Mouse (Mus musculus): ENCODE results near the gene Mb21d2. TPM values are rescaled to one million over a fixed set of nuclear protein-coding genes. Genes with fewer than 3 reads are reported as not detected.

Gene Mb21d2
- total and polyA plus RNA-seq, 3 experiments, result not detected

GRCm38 (mm10) chr16:28896571-28896970 lies 32.9 kb downstream of the Mb21d2 start:
- Histone ChIP-seq H3K9ac (ENCODE audit: insufficient read depth, low read depth) (no peak overlapping the region), H3K4me3 (replicated peaks in 1 of 3; ENCODE audit: low read depth in 2 of 3, low read length in 2 of 3, poor library complexity in 1 of 3) (no peak overlapping the region), H3K27me3 (replicated peaks) (no peaks in the 10 kb centered on the region), H3K27ac (ENCODE audit: insufficient read depth, low read depth) (no peak overlapping the region), H3K4me2 (ENCODE audit: insufficient read depth, low read depth, poor library complexity, severe bottlenecking) (no peak overlapping the region), H3K79me2 (replicated peaks; ENCODE audit: control insufficient read depth, extremely low read depth, insufficient read depth, poor library complexity, severe bottlenecking) (no peaks in the 10 kb centered on the region), H3K36me3 (replicated peaks in 1 of 2; ENCODE audit: control insufficient read depth in 1 of 2, insufficient read depth in 1 of 2, low read length in 1 of 2) (no peaks in the 10 kb centered on the region), H3K4me1 (ENCODE audit: control insufficient read depth in 1 of 2, insufficient read depth in 2 of 2) (no peaks in the 10 kb centered on the region), H3K9me3 (replicated peaks; ENCODE audit: low read length) (peaks cover 94% of the 10 kb centered on the region)
- dilution Hi-C loops (cut with MboI; ENCODE audit: extremely low pct_ligation_motif_present, extremely low pct_unique_long_range_greater_than_20kb, low sequenced_read_pairs) (no loop called here), in situ Hi-C loops (cut with MboI; ENCODE audit: low pct_ligation_motif_present, low pct_unique_long_range_greater_than_20kb, low sequenced_read_pairs) (no loop called here)
- TF ChIP-seq MXI1 (IDR thresholded peaks at IDR 0.05; ENCODE audit: low read depth, low read length) (no peak), MAFK (IDR thresholded peaks at IDR 0.05; ENCODE audit: insufficient replicate concordance, low read length) (no peak), CHD2 (IDR thresholded peaks at IDR 0.05; ENCODE audit: low read length) (no peak), NRF1 (IDR thresholded peaks at IDR 0.05; ENCODE audit: low read depth, low read length) (no peak), EP300 (IDR thresholded peaks at IDR 0.05; ENCODE audit: low read length) (no peak), ZMIZ1 (IDR thresholded peaks at IDR 0.05; ENCODE audit: low read depth, low read length) (no peak), PAX5 (IDR thresholded peaks at IDR 0.05; ENCODE audit: low read length) (no peak), POLR2A (IDR thresholded peaks at IDR 0.05; ENCODE audit: low read depth, low read length) (no peak), IRF4 (IDR thresholded peaks at IDR 0.05; ENCODE audit: low read depth, low read length) (no peak), RAD21 (IDR thresholded peaks at IDR 0.05; ENCODE audit: low read depth, low read length) (no peak), RCOR1 (conservative IDR thresholded peaks at IDR 0.05; ENCODE audit: low read depth, low read length) (no peak), ETS1 (conservative IDR thresholded peaks at IDR 0.05; ENCODE audit: low read depth, low read length) (no peak), HCFC1 (IDR thresholded peaks at IDR 0.05; ENCODE audit: low read depth, low read length) (no peak), USF2 (conservative IDR thresholded peaks at IDR 0.05; ENCODE audit: low read depth, low read length) (no peak), CHD1 (IDR thresholded peaks at IDR 0.05; ENCODE audit: low read depth, low read length) (no peak), ZKSCAN1 (IDR thresholded peaks at IDR 0.05; ENCODE audit: borderline replicate concordance, low read depth, low read length) (no peak), SMC3 (IDR thresholded peaks at IDR 0.05; ENCODE audit: low read depth, low read length) (no peak), GABPA (IDR thresholded peaks at IDR 0.05; ENCODE audit: insufficient replicate concordance, low read depth, low read length) (no peak)
- no peak for DNase-seq (ENCODE audit: extremely low read depth)

- Histone ChIP-seq H3K79me2 (replicated peaks; ENCODE audit: control insufficient read depth, extremely low read depth, insufficient read depth, poor library complexity, severe bottlenecking) (no peaks in the 10 kb centered on the region), H3K4me3 (replicated peaks in 1 of 3; ENCODE audit: low read depth in 2 of 3, low read length in 2 of 3, poor library complexity in 1 of 3) (no peak overlapping the region), H3K9ac (ENCODE audit: insufficient read depth, low read depth) (no peak overlapping the region), H3K27ac (ENCODE audit: insufficient read depth, low read depth) (no peak overlapping the region), H3K9me3 (replicated peaks; ENCODE audit: low read length) (peaks cover 95% of the 10 kb centered on the region), H3K36me3 (replicated peaks in 1 of 2; ENCODE audit: control insufficient read depth in 1 of 2, insufficient read depth in 1 of 2, low read length in 1 of 2) (no peaks in the 10 kb centered on the region), H3K27me3 (replicated peaks) (no peaks in the 10 kb centered on the region), H3K4me2 (ENCODE audit: insufficient read depth, low read depth, poor library complexity, severe bottlenecking) (no peak overlapping the region), H3K4me1 (ENCODE audit: control insufficient read depth in 1 of 2, insufficient read depth in 2 of 2) (no peaks in the 10 kb centered on the region)
- in situ Hi-C loops (cut with MboI; ENCODE audit: low pct_ligation_motif_present, low pct_unique_long_range_greater_than_20kb, low sequenced_read_pairs) (no loop called here), dilution Hi-C loops (cut with MboI; ENCODE audit: extremely low pct_ligation_motif_present, extremely low pct_unique_long_range_greater_than_20kb, low sequenced_read_pairs) (no loop called here)
- TF ChIP-seq MXI1 (IDR thresholded peaks at IDR 0.05; ENCODE audit: low read depth, low read length), result no peak
- DNase-seq (ENCODE audit: extremely low read depth), result no peak
Observed at GRCm38 (mm10) chr16:28894872-28895271, 34.6 kb downstream of the Mb21d2 start.

Measured in CH12.LX (cell line).